In the genomic region with DNA sequence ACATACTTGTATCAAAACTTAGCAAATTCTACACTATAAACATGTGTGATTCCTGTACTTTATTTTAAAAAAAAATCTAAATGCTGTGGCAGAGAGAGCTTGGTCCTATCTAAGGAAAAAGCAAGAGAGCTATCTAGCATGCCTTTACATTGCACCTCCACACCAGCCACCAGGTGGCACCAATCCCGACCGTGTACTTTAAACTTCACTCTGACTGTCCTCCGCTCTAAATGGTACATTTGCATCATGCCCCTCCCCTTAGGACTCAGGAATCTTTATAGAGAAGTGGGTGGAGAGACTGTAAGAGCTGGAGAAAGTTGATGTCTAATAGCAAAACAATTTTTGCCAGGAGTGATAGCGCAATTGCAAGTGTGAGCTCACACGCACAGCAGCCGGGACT, we compare ENCODE assay signal across 8 mouse cellular contexts. TPM values are rescaled to one million over a fixed set of nuclear protein-coding genes. Genes with fewer than 3 reads are reported as not detected.
DNase-seq lines count a peak whose midpoint lies in the region; ATAC-seq and TF ChIP-seq lines count a peak whose summit lies in the region.

No protein-coding gene starts in this region.

- peak; percentile 78 for TF ChIP-seq CTCF in forebrain, postnatal 0 days (IDR thresholded peaks at IDR 0.05; ENCODE audit: low read depth)
- peak; percentile 78 for TF ChIP-seq CTCF in lung, adult 2 months (IDR thresholded peaks at IDR 0.05; ENCODE audit: insufficient read depth, low read length)

- ATAC-seq in forebrain, postnatal 0 days, result no peak
- ATAC-seq in kidney, embryonic 15.5 days (replicated peaks; ENCODE audit: low FRiP score), result 0 out of 2 replicates have a peak, but pooled peaks have one; percentile 33

- TF ChIP-seq POLR2A in lung, adult 2 months (IDR thresholded peaks at IDR 0.05; ENCODE audit: borderline replicate concordance, extremely low read depth, low read depth, low read length), result no peak

- DNase-seq in adrenal gland, adult (ENCODE audit: inconsistent age in 2 of 2, low spot score in 1 of 2), result peak; percentile 35 to 77
- DNase-seq in adrenal gland, adult 8-10 months, result no peak
- DNase-seq in urinary bladder, postnatal 14 days (ENCODE audit: low spot score), result peak; percentile 56
- no peak for DNase-seq in urinary bladder, postnatal 10 days (ENCODE audit: low spot score)
- DNase-seq in forebrain, postnatal 0 days, result peak; percentile 75
- peak; percentile 18 for DNase-seq in lung, adult 2 months
- DNase-seq in right cerebral cortex, postnatal 4 days, result peak; percentile 46

- H3K9me3 ChIP-seq in forebrain, postnatal 0 days (ENCODE audit: low read length), result no peaks in the 10 kb centered on the region
- H3K9me3 ChIP-seq in kidney, embryonic 15.5 days (replicated peaks), result no peaks in the 10 kb centered on the region

- no peaks in the 10 kb centered on the region for H3K4me1 ChIP-seq in forebrain, postnatal 0 days (ENCODE audit: insufficient read depth)
- peaks cover 4% of the 10 kb centered on the region for H3K4me1 ChIP-seq in kidney, embryonic 15.5 days
- H3K4me1 ChIP-seq in lung, adult 2 months (ENCODE audit: control insufficient read depth, insufficient read depth, low read length), result no peaks in the 10 kb centered on the region

- H3K9ac ChIP-seq in forebrain, postnatal 0 days, result no peak overlapping the region
- H3K9ac ChIP-seq in kidney, embryonic 15.5 days, result no peak overlapping the region

- no peaks in the 10 kb centered on the region for H3K27me3 ChIP-seq in forebrain, postnatal 0 days (ENCODE audit: insufficient read depth, low read length)
- no peaks in the 10 kb centered on the region for H3K27me3 ChIP-seq in kidney, embryonic 15.5 days

- no peak overlapping the region for H3K4me2 ChIP-seq in forebrain, postnatal 0 days (ENCODE audit: low read depth)
- 0 out of 2 replicates have a peak overlapping the region, but pooled peaks have one; percentile 7 for H3K4me2 ChIP-seq in kidney, embryonic 15.5 days

- WGBS in forebrain, postnatal 0 days, result 34% methylated on average over 6 of the region's 6 CpGs
- 33% methylated on average over 6 of the region's 6 CpGs for WGBS in kidney, embryonic 15.5 days
- 23% methylated on average over 6 of the region's 6 CpGs for WGBS in lung, adult 2 months

- H3K27ac ChIP-seq in forebrain, postnatal 0 days (ENCODE audit: low read depth, low read length), result no peak overlapping the region
- no peak overlapping the region for H3K27ac ChIP-seq in kidney, embryonic 15.5 days

- H3K4me3 ChIP-seq in forebrain, postnatal 0 days (ENCODE audit: low read depth, low read length), result no peak overlapping the region
- no peak overlapping the region for H3K4me3 ChIP-seq in kidney, embryonic 15.5 days (replicated peaks)
- no peak overlapping the region for H3K4me3 ChIP-seq in lung, adult 2 months (replicated peaks; ENCODE audit: extremely low read depth, low read depth, low read length)

- no peaks in the 10 kb centered on the region for H3K36me3 ChIP-seq in forebrain, postnatal 0 days (ENCODE audit: insufficient read depth)
- H3K36me3 ChIP-seq in kidney, embryonic 15.5 days, result no peaks in the 10 kb centered on the region

RNA-seq across cellular contexts. Expression of gene Rpl10-ps3, which starts 11.4 kb away (rescaled TPM):
- total RNA-seq in adrenal gland, adult 8-10 months (2022), result 1,000 to 10,000 TPM; 1,030 to 1,496 (median 1,206) TPM
- 102 and 154 TPM in 2 replicates for total RNA-seq in forebrain, postnatal 0 days (2014; rRNA removed)
- 95.2 and 132 TPM in 2 replicates for polyA plus RNA-seq in forebrain, postnatal 0 days (2015; fragmentation: Nextera tagmentation; extraction: Ambion mirVana)
- 231 and 320 TPM in 2 replicates for polyA plus RNA-seq in kidney, embryonic 15.5 days (2015; fragmentation: Nextera tagmentation; extraction: Ambion mirVana)
- polyA plus RNA-seq in lung, adult 2 months (2012; rRNA removed), result 44.4 and 49.7 TPM in 2 replicates

Comparison
In these comparisons a context has a peak if more than half of its experiments do, and no peak if none do; other contexts are left out.
1. DNase-seq: peak in adrenal gland, adult (2 of 2), urinary bladder, postnatal 14 days (single experiment), forebrain, postnatal 0 days (single experiment), lung, adult 2 months (single experiment) and right cerebral cortex, postnatal 4 days (single experiment); none in adrenal gland, adult 8-10 months (single experiment) and urinary bladder, postnatal 10 days (single experiment).